In genomic region chr5:4349943-4350342, GRCm38 (mm10) we compare ENCODE assay signal across 11 mouse cellular contexts.
"Had no signal": no experiment of that assay in that cellular context is flagged by ENCODE, and none has a peak within 500 bp of the region (broad histone marks: within the 10 kb centered on the region; RNA-seq: fewer than 3 reads in every experiment).

No protein-coding gene starts in this region.

- H3K27ac ChIP-seq: left cerebral cortex, adult 2 months; liver, embryonic 13.5 days; midbrain, embryonic 13.5 days; stomach, embryonic 15.5 days had no signal

- H3K9me3 ChIP-seq: liver, embryonic 13.5 days; midbrain, embryonic 13.5 days; stomach, embryonic 15.5 days had no signal

- H3K4me1 ChIP-seq: liver, embryonic 13.5 days; stomach, embryonic 15.5 days had no signal

- H3K9ac ChIP-seq: liver, embryonic 13.5 days; liver, postnatal 0 days; midbrain, embryonic 13.5 days; stomach, embryonic 15.5 days had no signal

- H3K36me3 ChIP-seq: liver, embryonic 13.5 days; midbrain, embryonic 13.5 days; stomach, embryonic 15.5 days had no signal

- H3K4me2 ChIP-seq: liver, embryonic 13.5 days; midbrain, embryonic 13.5 days; stomach, embryonic 15.5 days had no signal

- H3K4me3 ChIP-seq: left cerebral cortex, adult 2 months; liver, embryonic 13.5 days; midbrain, embryonic 13.5 days; stomach, embryonic 15.5 days had no signal

- DNase-seq: kidney, adult 8-10 months; kidney, postnatal 25 days; liver; liver, embryonic 13.5 days; liver, postnatal 0 days; right cerebral cortex, postnatal 14 days; thymus, postnatal 36 days had no signal

- H3K27me3 ChIP-seq: liver, embryonic 13.5 days; midbrain, embryonic 13.5 days; stomach, embryonic 15.5 days had no signal

- ATAC-seq: intestine, postnatal 0 days; liver, postnatal 0 days; midbrain, embryonic 13.5 days had no signal
